Mouse (Mus musculus) T-helper 2 cell (primary cell): ENCODE data around the gene Atp6v1f.

Experiments
- in situ Hi-C: fragments of 300-600 bp; cut with MboI, MseI; formaldehyde crosslinking; loops from one replicate; pipeline ENCODE4 v1.15.1; 2025; ENCODE audit warnings: high pct_unique_total_duplicates

Atp6v1f gene

GRCm38 (mm10) chr6:29467583-29468354 is at the start of gene Atp6v1f:
Atp6v1f (plus strand) TSS chr6:29467718.
- in situ Hi-C loops, result no loop called here

GRCm38 (mm10) chr6:29420596-29420995 is 46.9 kb upstream of the Atp6v1f start:
- in situ Hi-C loops, result no loop called here

GRCm38 (mm10) chr6:29425118-29425517 is 42.4 kb upstream of the Atp6v1f start:
- in situ Hi-C loops, result no loop called here

- in situ Hi-C loops, result no loop called here
Observed at GRCm38 (mm10) chr6:29426331-29426730, 41.2 kb upstream of the Atp6v1f start.

- in situ Hi-C loops, result no loop called here
Observed at GRCm38 (mm10) chr6:29428171-29428570, 39.3 kb upstream of the Atp6v1f start.

- in situ Hi-C loops, result loop anchor here (10.0 kb wide), 1 partner anchor 214 kb away; no protein-coding TSS in a partner anchor
Observed at GRCm38 (mm10) chr6:29430681-29431420, 36.7 kb upstream of the Atp6v1f start.

GRCm38 (mm10) chr6:29431473-29431872 is 36.0 kb upstream of the Atp6v1f start:
- in situ Hi-C loops, result loop anchor here (10.0 kb wide), 1 partner anchor 213 kb away; no protein-coding TSS in a partner anchor

GRCm38 (mm10) chr6:29432156-29432555 is 35.4 kb upstream of the Atp6v1f start:
- in situ Hi-C loops, result loop anchor here (10.0 kb wide), 1 partner anchor 213 kb away; no protein-coding TSS in a partner anchor

- in situ Hi-C loops, result loop anchor here (10.0 kb wide), 1 partner anchor 212 kb away; no protein-coding TSS in a partner anchor
Observed at GRCm38 (mm10) chr6:29432676-29433037, 34.9 kb upstream of the Atp6v1f start.

GRCm38 (mm10) chr6:29433038-29433803 is 34.3 kb upstream of the Atp6v1f start, which contains the start of gene Flnc:
Flnc (plus strand) TSS chr6:29433256.
- in situ Hi-C loops, result loop anchor here (10.0 kb wide), 1 partner anchor 212 kb away; no protein-coding TSS in a partner anchor

- in situ Hi-C loops, result loop anchor here (10.0 kb wide), 1 partner anchor 211 kb away; no protein-coding TSS in a partner anchor
Observed at GRCm38 (mm10) chr6:29433804-29434795, 33.4 kb upstream of the Atp6v1f start.

- in situ Hi-C loops, result loop anchor here (10.0 kb wide), 1 partner anchor 210 kb away; no protein-coding TSS in a partner anchor
Observed at GRCm38 (mm10) chr6:29434911-29435691, 32.4 kb upstream of the Atp6v1f start.

GRCm38 (mm10) chr6:29435940-29436451 is 31.5 kb upstream of the Atp6v1f start:
- in situ Hi-C loops, result loop anchor here (10.0 kb wide), 1 partner anchor 209 kb away; no protein-coding TSS in a partner anchor

GRCm38 (mm10) chr6:29436461-29436934 is 31.0 kb upstream of the Atp6v1f start:
- in situ Hi-C loops, result loop anchor here (10.0 kb wide), 1 partner anchor 208 kb away; no protein-coding TSS in a partner anchor

GRCm38 (mm10) chr6:29439251-29439650 is 28.3 kb upstream of the Atp6v1f start:
- in situ Hi-C loops, result loop anchor here (10.0 kb wide), 1 partner anchor 206 kb away; no protein-coding TSS in a partner anchor

GRCm38 (mm10) chr6:29439789-29440188 is 27.7 kb upstream of the Atp6v1f start:
- in situ Hi-C loops, result loop anchor here (10.0 kb wide), 1 partner anchor 205 kb away; no protein-coding TSS in a partner anchor

- in situ Hi-C loops, result no loop called here
Observed at GRCm38 (mm10) chr6:29444773-29445172, 22.7 kb upstream of the Atp6v1f start.

GRCm38 (mm10) chr6:29445354-29445753 is 22.2 kb upstream of the Atp6v1f start:
- in situ Hi-C loops, result no loop called here

- in situ Hi-C loops, result no loop called here
Observed at GRCm38 (mm10) chr6:29449858-29450257, 17.7 kb upstream of the Atp6v1f start.
